Mouse (Mus musculus) CH12.LX (cell line): ENCODE results near the gene Cela3a.

ENCODE experiments used
- KAT2A ChIP-seq: IDR thresholded peaks from 2 replicates; pipeline ENCODE4 v1.6.1; 2012; ENCODE audit warnings: low read length, improper control_type of control experiment, inconsistent platforms; ENCODE audit not compliant: insufficient replicate concordance
- SIN3A ChIP-seq: IDR thresholded peaks from 2 replicates; pipeline ENCODE4 v1.6.1; 2012; ENCODE audit warnings: low read length, improper control_type of control experiment, inconsistent platforms
- SMC3 ChIP-seq: IDR thresholded peaks from 2 replicates; pipeline ENCODE4 v1.6.1; 2011; ENCODE audit warnings: low read depth, low read length, improper control_type of control experiment

- TF ChIP-seq SMC3 = no peak
- TF ChIP-seq SIN3A = no peak
- no peak for TF ChIP-seq KAT2A
These were observed 40.1 kb upstream of the Cela3a start for GRCm38 (mm10) chr4:137449715-137450114.
